Mouse (Mus musculus): ENCODE data around the gene Tmed11. TPM values are rescaled to one million over a fixed set of nuclear protein-coding genes. Genes with fewer than 3 reads are reported as not detected.

Tmed11 gene
- polyA plus RNA-seq, 1 experiment = not detected

- peaks cover 7% of the 10 kb centered on the region for H3K27me3 ChIP-seq (replicated peaks)
- H3K4me3 ChIP-seq (replicated peaks) = no peak overlapping the region
- no peak for TF ChIP-seq FLI1 (IDR thresholded peaks at IDR 0.05; ENCODE audit: low read length)
- no peak for TF ChIP-seq GATA1 (IDR thresholded peaks at IDR 0.05; ENCODE audit: borderline replicate concordance, low read length)
- H3K9me3 ChIP-seq = no peaks in the 10 kb centered on the region
- no peaks in the 10 kb centered on the region for H3K36me3 ChIP-seq (replicated peaks; ENCODE audit: low read length)
- H3K4me1 ChIP-seq = no peaks in the 10 kb centered on the region
These were observed 44.6 kb downstream of the Tmed11 start for GRCm38 (mm10) chr5:108750328-108751210.

- H3K36me3 ChIP-seq (replicated peaks; ENCODE audit: low read length) = no peaks in the 10 kb centered on the region
- no peaks in the 10 kb centered on the region for H3K9me3 ChIP-seq
- H3K27me3 ChIP-seq (replicated peaks) = peaks cover 4% of the 10 kb centered on the region
- H3K4me3 ChIP-seq (replicated peaks) = no peak overlapping the region
- no peak for TF ChIP-seq GATA1 (IDR thresholded peaks at IDR 0.05; ENCODE audit: borderline replicate concordance, low read length)
- TF ChIP-seq FLI1 (IDR thresholded peaks at IDR 0.05; ENCODE audit: low read length) = no peak
- H3K4me1 ChIP-seq = no peaks in the 10 kb centered on the region
These were observed 50.5 kb downstream of the Tmed11 start for GRCm38 (mm10) chr5:108744629-108745028.

GRCm38 (mm10) chr5:108743856-108744255, 51.3 kb downstream of the Tmed11 start:
- no peaks in the 10 kb centered on the region for H3K4me1 ChIP-seq
- H3K9me3 ChIP-seq = no peaks in the 10 kb centered on the region
- H3K27me3 ChIP-seq (replicated peaks) = peaks cover 4% of the 10 kb centered on the region
- H3K36me3 ChIP-seq (replicated peaks; ENCODE audit: low read length) = no peaks in the 10 kb centered on the region
- H3K4me3 ChIP-seq (replicated peaks) = no peak overlapping the region
- TF ChIP-seq GATA1 (IDR thresholded peaks at IDR 0.05; ENCODE audit: borderline replicate concordance, low read length) = no peak
- no peak for TF ChIP-seq FLI1 (IDR thresholded peaks at IDR 0.05; ENCODE audit: low read length)

GRCm38 (mm10) chr5:108742596-108742995, 52.6 kb downstream of the Tmed11 start:
- no peaks in the 10 kb centered on the region for H3K4me1 ChIP-seq
- TF ChIP-seq FLI1 (IDR thresholded peaks at IDR 0.05; ENCODE audit: low read length) (no peak), GATA1 (IDR thresholded peaks at IDR 0.05; ENCODE audit: borderline replicate concordance, low read length) (no peak)
- peaks cover 4% of the 10 kb centered on the region for H3K27me3 ChIP-seq (replicated peaks)
- H3K9me3 ChIP-seq = no peaks in the 10 kb centered on the region
- H3K4me3 ChIP-seq (replicated peaks) = no peak overlapping the region
- H3K36me3 ChIP-seq (replicated peaks; ENCODE audit: low read length) = no peaks in the 10 kb centered on the region

GRCm38 (mm10) chr5:108741844-108742243, 53.3 kb downstream of the Tmed11 start:
- Histone ChIP-seq H3K27me3 (replicated peaks) (peaks cover 2% of the 10 kb centered on the region), H3K9me3 (no peaks in the 10 kb centered on the region), H3K4me3 (replicated peaks) (no peak overlapping the region), H3K4me1 (no peaks in the 10 kb centered on the region), H3K36me3 (replicated peaks; ENCODE audit: low read length) (no peaks in the 10 kb centered on the region)
- TF ChIP-seq GATA1 (IDR thresholded peaks at IDR 0.05; ENCODE audit: borderline replicate concordance, low read length) (no peak), FLI1 (IDR thresholded peaks at IDR 0.05; ENCODE audit: low read length) (no peak)

GRCm38 (mm10) chr5:108727425-108727824, 67.7 kb downstream of the Tmed11 start:
- Histone ChIP-seq H3K36me3 (replicated peaks; ENCODE audit: low read length) (no peaks in the 10 kb centered on the region), H3K9me3 (no peaks in the 10 kb centered on the region), H3K4me1 (peaks cover 22% of the 10 kb centered on the region), H3K4me3 (replicated peaks) (no peak overlapping the region), H3K27me3 (replicated peaks) (peaks cover 33% of the 10 kb centered on the region)
- no peak for TF ChIP-seq GATA1 (IDR thresholded peaks at IDR 0.05; ENCODE audit: borderline replicate concordance, low read length)
- no peak for TF ChIP-seq FLI1 (IDR thresholded peaks at IDR 0.05; ENCODE audit: low read length)

Other genes with a start within 250 kb of the Tmed11 start
- gene Cplx1, start 245.3 kb downstream of the Tmed11 start, polyA plus RNA-seq (2012; ENCODE audit: insufficient read depth, low replicate concordance) = 0.19 and 2.0 TPM in 2 replicates
- 64.1 and 72.4 TPM in 2 replicates for gene Gak, start 165.6 kb downstream of the Tmed11 start, polyA plus RNA-seq (2012; ENCODE audit: insufficient read depth, low replicate concordance)
- 2.8 and 3.5 TPM in 2 replicates for gene Tmem175, start 165.6 kb downstream of the Tmed11 start, polyA plus RNA-seq (2012; ENCODE audit: insufficient read depth, low replicate concordance)
- 4.4 and 4.5 TPM in 2 replicates for gene Idua, start 135.0 kb downstream of the Tmed11 start, polyA plus RNA-seq (2012; ENCODE audit: insufficient read depth, low replicate concordance)
- gene Dgkq, start 125.7 kb downstream of the Tmed11 start, polyA plus RNA-seq (2012; ENCODE audit: insufficient read depth, low replicate concordance) = 0.74 TPM in 1 of 2 replicates, not detected in the other
- 0.55 TPM in 1 of 2 replicates, not detected in the other for gene Slc26a1, start 119.8 kb downstream of the Tmed11 start, polyA plus RNA-seq (2012; ENCODE audit: insufficient read depth, low replicate concordance)
- 1.2 TPM in 1 of 2 replicates, not detected in the other for gene Fgfrl1, start 103.0 kb downstream of the Tmed11 start, polyA plus RNA-seq (2012; ENCODE audit: insufficient read depth, low replicate concordance)
- gene Rnf212, start 20.4 kb downstream of the Tmed11 start, polyA plus RNA-seq (2012; ENCODE audit: insufficient read depth, low replicate concordance) = not detected in 2 replicates
- 0.01 and 0.27 TPM in 2 replicates for gene Vmn2r8, start 13.5 kb upstream of the Tmed11 start, polyA plus RNA-seq (2012; ENCODE audit: insufficient read depth, low replicate concordance)
- gene Vmn2r9, start 57.2 kb upstream of the Tmed11 start, polyA plus RNA-seq (2012; ENCODE audit: insufficient read depth, low replicate concordance) = not detected in 2 replicates
- gene Vmn2r10, start 211.2 kb upstream of the Tmed11 start, polyA plus RNA-seq (2012; ENCODE audit: insufficient read depth, low replicate concordance) = not detected in 2 replicates

Data from megakaryocyte, embryonic 14.5 days (primary cell).